Mouse (Mus musculus): ENCODE measurements around the gene Ermap.

Gene Ermap

GRCm38 (mm10) chr4:119138171-119138570, 51.6 kb downstream of the Ermap start:
- no peak for DNase-seq (ENCODE audit: low read depth, low spot score)

DNA sequence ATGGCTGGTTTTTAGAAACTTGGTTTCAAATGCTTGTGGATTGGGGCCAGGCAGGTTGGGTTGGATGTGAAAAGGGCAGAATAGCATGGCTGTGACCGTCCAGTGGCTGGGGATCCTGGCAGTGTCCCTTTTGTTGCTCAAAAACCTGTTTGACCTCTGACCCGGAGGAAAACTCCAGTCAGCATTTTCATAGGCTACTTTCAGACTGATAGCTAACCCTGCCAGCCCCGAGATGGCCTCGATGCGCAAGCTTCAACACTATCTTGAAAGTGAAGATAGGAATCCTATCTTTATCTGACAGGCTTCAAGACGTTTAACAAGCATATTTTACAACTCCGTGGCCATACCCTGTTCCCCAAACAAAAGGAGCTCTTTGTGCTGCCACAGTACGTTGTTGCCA, 52.5 kb downstream of the Ermap start:
- no peak for DNase-seq (ENCODE audit: low read depth, low spot score)

DNA sequence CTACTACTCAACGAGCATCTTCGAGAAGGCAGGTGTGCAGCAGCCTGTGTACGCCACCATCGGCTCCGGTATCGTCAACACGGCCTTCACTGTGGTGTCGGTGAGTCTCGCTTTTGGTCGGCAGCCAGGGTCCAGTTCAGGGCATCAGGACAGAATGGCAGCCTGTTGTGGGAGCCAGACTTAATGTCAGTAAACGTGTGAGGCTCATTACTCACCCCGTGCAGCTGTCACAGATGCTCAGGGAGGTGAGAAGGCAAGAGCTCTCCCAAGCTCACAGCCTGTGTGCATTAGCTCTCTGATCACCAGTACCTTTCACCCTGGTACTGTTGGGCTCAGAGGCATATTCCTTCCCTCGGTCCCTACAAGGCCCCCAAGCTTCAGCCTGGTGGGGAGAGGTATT, 56.0 kb downstream of the Ermap start:
- DNase-seq (ENCODE audit: low read depth, low spot score), result no peak

- no peak for DNase-seq (ENCODE audit: low read depth, low spot score)
Measured at GRCm38 (mm10) chr4:119133306-119133705, 56.5 kb downstream of the Ermap start.

DNA sequence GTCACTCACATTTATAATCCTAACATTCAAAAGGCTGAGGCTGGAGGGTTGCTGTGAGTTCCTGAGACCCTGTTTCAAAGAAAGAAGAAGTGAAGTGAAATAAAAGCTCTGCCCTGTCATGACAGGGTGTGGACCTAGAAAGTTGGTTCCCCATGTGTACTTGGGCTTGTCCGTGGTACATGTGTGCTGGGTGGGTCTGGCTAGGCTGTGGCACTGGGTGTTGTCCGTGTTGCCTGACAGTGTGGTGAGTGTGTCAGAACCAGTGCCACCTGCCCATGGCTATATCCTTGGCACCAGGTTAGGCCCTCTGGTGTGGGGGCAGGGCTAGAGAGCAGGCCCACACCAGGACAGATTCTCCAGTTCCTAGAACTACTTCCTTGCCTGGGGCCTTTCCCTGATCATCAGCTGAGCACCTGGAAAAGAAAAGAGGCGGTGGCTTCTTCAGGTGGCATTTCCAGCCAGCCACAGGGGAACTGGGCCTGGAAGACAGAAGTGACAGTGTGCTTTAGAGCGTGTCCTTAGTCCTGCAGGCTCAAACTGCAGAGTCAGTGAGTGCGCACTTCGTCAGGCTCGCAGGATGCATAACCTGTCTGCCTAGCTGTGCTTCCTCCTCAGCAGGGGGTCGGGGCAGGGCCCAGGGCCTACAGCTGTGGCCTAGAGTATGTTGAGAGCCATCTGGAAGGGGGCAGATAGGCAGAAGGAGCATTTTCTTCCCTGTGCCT, 58.5 kb downstream of the Ermap start:
- no peak for DNase-seq (ENCODE audit: low read depth, low spot score)

GRCm38 (mm10) chr4:119129096-119129495, 60.7 kb downstream of the Ermap start:
- no peak for DNase-seq (ENCODE audit: low read depth, low spot score)

DNA sequence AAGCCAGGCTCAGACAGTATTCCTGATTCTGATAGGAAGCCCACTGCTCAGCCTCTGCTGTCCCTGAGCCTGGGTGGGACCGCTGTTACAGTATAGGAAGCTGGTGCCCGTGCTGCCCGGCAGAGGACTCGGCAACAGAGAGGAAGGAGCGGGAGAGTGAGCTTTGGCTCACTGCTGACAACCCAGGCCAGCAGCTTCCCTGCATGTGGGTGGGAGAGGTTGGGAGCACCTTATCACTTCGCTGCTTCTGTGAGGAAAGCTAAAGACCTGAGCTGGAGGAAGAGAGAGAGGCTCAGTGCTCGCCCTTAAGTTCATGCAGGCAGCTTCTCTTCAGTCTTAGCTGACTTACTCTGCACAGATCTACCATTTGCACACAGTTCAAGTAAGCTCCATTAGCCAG, 61.3 kb downstream of the Ermap start:
- DNase-seq (ENCODE audit: low read depth, low spot score), result no peak

GRCm38 (mm10) chr4:119127229-119127628, 62.6 kb downstream of the Ermap start:
- peak; percentile 82 for DNase-seq (ENCODE audit: low read depth, low spot score)

GRCm38 (mm10) chr4:119125577-119126270, 64.1 kb downstream of the Ermap start:
- peak; percentile 54 for DNase-seq (ENCODE audit: low read depth, low spot score)
